Mouse (Mus musculus) intestine, embryonic 16.5 days (tissue): ENCODE data around the gene Olfr303. TPM values are rescaled to one million over a fixed set of nuclear protein-coding genes. Genes with fewer than 3 reads are reported as not detected.
"Not testable (repeated sequence)": the region's sequence is repeated elsewhere in the genome, so short reads cannot be mapped to it uniquely, and the experiment has no call there.

Source experiments
- ATAC-seq: fragments of 200-750 bp; cut with Nextera tagmentation; 2 replicates; pipeline ENCODE4 v1.8.0; 2017; ENCODE audit warnings: moderate TSS enrichment, moderate library complexity
- H3K27ac ChIP-seq: fragments of 300-500 bp; sonication (generic); 2 replicates; pipeline ENCODE4 v1.5.1; 2014; ENCODE audit warnings: mild to moderate bottlenecking, low read length
- H3K27me3 ChIP-seq: fragments of 300-500 bp; sonication (generic); replicated peaks from 2 replicates; pipeline ENCODE4 v1.6.1; 2014; ENCODE audit warnings: low read length, control low read depth, mixed read lengths; ENCODE audit not compliant: control insufficient read depth, insufficient read depth
- H3K36me3 ChIP-seq: fragments of 300-500 bp; sonication (generic); 2 replicates; pipeline ENCODE4 v1.6.1; 2014; ENCODE audit warnings: low read length, control low read depth; ENCODE audit not compliant: control insufficient read depth, insufficient read depth
- H3K4me1 ChIP-seq: fragments of 300-500 bp; sonication (generic); 2 replicates; pipeline ENCODE4 v1.6.1; 2014; ENCODE audit warnings: low read length, control low read depth, mixed read lengths; ENCODE audit not compliant: control insufficient read depth, insufficient read depth
- H3K4me2 ChIP-seq: fragments of 300-500 bp; sonication (generic); 2 replicates; pipeline ENCODE4 v1.6.1; 2014; ENCODE audit warnings: low read depth, low read length, control low read depth
- H3K4me3 ChIP-seq: fragments of 300-500 bp; sonication (generic); 2 replicates; pipeline ENCODE4 v1.5.1; 2014; ENCODE audit warnings: mild to moderate bottlenecking, low read length
- H3K9ac ChIP-seq: fragments of 300-500 bp; sonication (generic); 2 replicates; pipeline ENCODE4 v1.6.1; 2014; ENCODE audit warnings: low read depth, low read length
- H3K9me3 ChIP-seq: fragments of 300-500 bp; sonication (generic); 2 replicates; pipeline ENCODE4 v1.6.1; 2016; ENCODE audit warnings: low read length, control low read depth; ENCODE audit not compliant: control insufficient read depth
- WGBS: fragments of 180-500 bp; shearing (Covaris S2); extraction: QIAGEN DNeasy Blood & Tissue Kit; methylation state at CpG from one replicate; pipeline ENCODE4 v1.1.7; 2014; 5-methylcytosine and 5-hydroxymethylcytosine counted together
- polyA plus RNA-seq: library from polyadenylated mRNA; unstranded; fragments of >200 nt; fragmentation: Nextera tagmentation; extraction: Ambion mirVana; gene quantifications from 2 replicates; pipeline ENCODE4 v1.2.1, GENCODE M21; 2015

The Olfr303 gene
- polyA plus RNA-seq = not detected in 2 replicates

GRCm38 (mm10) chr7:86397689-86398088, at the start of gene Olfr303:
Olfr303 (minus strand) TSS chr7:86397789.
- no peaks in the 10 kb centered on the region for H3K36me3 ChIP-seq
- no peak for ATAC-seq
- H3K4me3 ChIP-seq = no peak within 1 kb of the TSS
- H3K27me3 ChIP-seq = no peaks in the 10 kb centered on the region
- H3K9me3 ChIP-seq = no peaks in the 10 kb centered on the region
- H3K4me2 ChIP-seq = no peak within 1 kb of the TSS
- H3K27ac ChIP-seq = no peak within 1 kb of the TSS
- no peaks in the 10 kb centered on the region for H3K4me1 ChIP-seq
- H3K9ac ChIP-seq = no peak within 1 kb of the TSS

- no peaks in the 10 kb centered on the region for H3K27me3 ChIP-seq
- no peak within 1 kb of the TSS for H3K4me3 ChIP-seq
- ATAC-seq = no peak
- no peaks in the 10 kb centered on the region for H3K4me1 ChIP-seq
- H3K9ac ChIP-seq = no peak within 1 kb of the TSS
- H3K9me3 ChIP-seq = no peaks in the 10 kb centered on the region
- no peaks in the 10 kb centered on the region for H3K36me3 ChIP-seq
- 83% methylated on average over 2 of the region's 2 CpGs for WGBS
- no peak within 1 kb of the TSS for H3K27ac ChIP-seq
- H3K4me2 ChIP-seq = no peak within 1 kb of the TSS
These were observed 6.0 kb upstream of the Olfr303 start, which contains the start of gene Olfr301 for GRCm38 (mm10) chr7:86403546-86403945. Olfr301 (plus strand) TSS chr7:86403846.

- H3K27me3 ChIP-seq = no peaks in the 10 kb centered on the region
- H3K4me1 ChIP-seq = no peaks in the 10 kb centered on the region
- no peak for ATAC-seq
- no peak within 1 kb of the TSS for H3K4me3 ChIP-seq
- 68% methylated on average over 1 of the region's 1 CpGs for WGBS
- no peak within 1 kb of the TSS for H3K9ac ChIP-seq
- no peaks in the 10 kb centered on the region for H3K36me3 ChIP-seq
- no peak within 1 kb of the TSS for H3K4me2 ChIP-seq
- H3K9me3 ChIP-seq = no peaks in the 10 kb centered on the region
- no peak within 1 kb of the TSS for H3K27ac ChIP-seq
These were observed 11.0 kb downstream of the Olfr303 start, which contains the start of gene Olfr304 for GRCm38 (mm10) chr7:86386558-86386957. Olfr304 (minus strand) TSS chr7:86386658.

DNA sequence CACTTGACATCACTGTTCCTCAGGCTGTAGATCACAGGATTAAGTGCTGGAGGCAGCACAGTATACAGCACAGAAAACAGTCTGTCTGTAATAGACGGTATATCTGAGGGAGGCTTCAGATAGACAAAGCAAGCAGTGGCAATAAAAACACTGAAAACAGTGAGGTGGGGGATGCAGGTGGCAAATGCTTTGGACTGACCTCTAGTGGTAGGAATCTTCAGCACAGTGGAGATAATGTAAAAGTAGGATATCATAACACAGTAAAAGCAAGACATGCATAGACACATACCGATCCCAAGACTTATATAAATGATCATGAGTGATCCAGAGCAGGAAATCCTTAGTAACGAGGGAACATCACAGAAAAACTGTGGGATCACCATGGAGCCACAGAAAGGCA, 11.8 kb downstream of the Olfr303 start:
- H3K27me3 ChIP-seq = no peaks in the 10 kb centered on the region
- H3K9me3 ChIP-seq = no peaks in the 10 kb centered on the region
- H3K27ac ChIP-seq = no peak overlapping the region
- no peak overlapping the region for H3K9ac ChIP-seq
- no peaks in the 10 kb centered on the region for H3K4me1 ChIP-seq
- 64% methylated on average over 3 of the region's 3 CpGs for WGBS
- no peak for ATAC-seq
- H3K4me2 ChIP-seq = no peak overlapping the region
- no peaks in the 10 kb centered on the region for H3K36me3 ChIP-seq
- no peak overlapping the region for H3K4me3 ChIP-seq

- H3K9me3 ChIP-seq = no peaks in the 10 kb centered on the region
- no peak for ATAC-seq
- H3K4me3 ChIP-seq = no peak within 1 kb of the TSS
- H3K4me2 ChIP-seq = no peak within 1 kb of the TSS
- H3K9ac ChIP-seq = no peak within 1 kb of the TSS
- no peak within 1 kb of the TSS for H3K27ac ChIP-seq
- H3K36me3 ChIP-seq = no peaks in the 10 kb centered on the region
- H3K27me3 ChIP-seq = no peaks in the 10 kb centered on the region
- 92% methylated on average over 1 of the region's 1 CpGs for WGBS
- no peaks in the 10 kb centered on the region for H3K4me1 ChIP-seq
These were observed 30.8 kb downstream of the Olfr303 start, which contains the start of gene Olfr305 for GRCm38 (mm10) chr7:86366828-86367227. Olfr305 (minus strand) TSS chr7:86366928.

DNA sequence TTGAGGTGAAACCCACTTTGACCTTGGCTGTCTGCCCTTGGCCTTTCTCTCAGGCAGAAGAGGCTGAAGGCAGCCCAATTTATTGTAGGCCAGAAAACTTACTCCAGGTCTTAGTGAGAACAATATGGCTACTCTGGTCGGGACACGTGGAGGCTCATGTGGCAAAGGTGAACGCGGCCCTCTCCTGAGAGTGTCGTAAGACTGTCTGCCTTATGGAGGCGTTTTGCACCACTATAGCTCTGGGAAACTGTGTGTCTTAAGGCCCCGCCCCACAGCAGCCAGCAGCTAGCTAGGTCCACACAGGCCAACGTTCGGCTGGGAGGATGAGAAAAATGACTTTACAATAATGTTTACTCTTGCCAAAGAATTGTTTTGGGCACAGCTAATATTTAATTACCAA, 51.3 kb downstream of the Olfr303 start:
- not testable (repeated sequence) for H3K4me2 ChIP-seq, ATAC-seq, H3K4me3 ChIP-seq, H3K4me1 ChIP-seq, H3K27ac ChIP-seq, H3K9me3 ChIP-seq, H3K9ac ChIP-seq, H3K36me3 ChIP-seq, H3K27me3 ChIP-seq
- 86% methylated on average over 9 of the region's 9 CpGs for WGBS

DNA sequence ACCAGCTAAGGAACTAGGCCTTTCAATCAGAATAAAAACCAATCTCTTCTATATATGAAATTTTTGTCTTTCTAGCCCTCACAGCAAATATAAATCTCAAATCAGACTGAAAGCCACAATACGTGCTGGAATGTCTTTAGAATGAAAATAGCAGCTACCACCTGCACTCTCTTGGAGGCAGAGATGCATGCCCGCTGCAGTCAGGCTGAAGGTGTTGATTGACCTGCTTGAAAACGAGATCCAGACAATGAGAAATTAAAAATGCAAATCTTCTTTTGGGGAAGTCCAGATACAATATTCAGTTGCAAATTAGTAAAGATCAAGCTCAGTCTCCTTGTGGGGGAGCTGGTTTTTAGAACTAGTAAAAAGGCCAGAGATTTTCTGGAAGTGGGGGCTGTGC, 53.3 kb downstream of the Olfr303 start:
- no peaks in the 10 kb centered on the region; the same call in 1 of the 2 replicates for H3K9me3 ChIP-seq
- no peak overlapping the region for H3K4me3 ChIP-seq
- no peak for ATAC-seq
- H3K27ac ChIP-seq = no peak overlapping the region
- H3K4me2 ChIP-seq = no peak overlapping the region
- no peaks in the 10 kb centered on the region for H3K36me3 ChIP-seq
- H3K4me1 ChIP-seq = no peaks in the 10 kb centered on the region
- 75% methylated on average over 3 of the region's 3 CpGs for WGBS
- H3K9ac ChIP-seq = no peak overlapping the region
- no peaks in the 10 kb centered on the region for H3K27me3 ChIP-seq

DNA sequence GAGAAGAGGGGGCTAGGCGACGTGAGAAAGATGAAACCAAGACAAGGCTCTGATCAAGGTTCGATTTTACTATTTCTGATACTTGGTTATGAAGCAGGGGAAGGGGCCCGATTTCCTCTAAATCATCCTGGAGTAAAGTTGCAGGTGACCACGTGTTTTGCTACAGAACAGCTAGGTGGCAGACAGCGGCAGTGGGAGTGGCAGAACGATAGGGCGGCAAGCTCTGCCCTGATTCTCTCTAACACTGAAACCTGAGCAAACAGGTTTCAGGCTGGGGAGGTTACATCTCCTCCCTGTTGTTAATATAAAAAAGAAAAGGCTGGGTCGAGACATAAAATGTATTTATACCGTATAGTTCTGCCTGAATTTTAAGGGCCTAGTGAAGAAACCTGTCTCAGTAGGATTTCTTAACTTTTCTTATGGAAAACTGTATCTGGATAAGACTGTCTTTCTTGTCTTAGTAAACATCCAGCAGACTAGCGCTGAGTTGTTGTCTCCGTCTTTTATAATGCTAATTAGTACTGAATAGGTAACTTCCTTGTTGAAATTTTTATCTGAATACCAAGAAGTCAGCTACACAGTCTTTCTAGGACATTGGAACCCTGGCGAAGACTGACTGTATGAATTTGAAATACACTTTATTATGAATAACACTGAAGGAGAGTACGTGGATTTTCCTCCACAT, 54.6 kb downstream of the Olfr303 start:
- 70% methylated on average over 14 of the region's 14 CpGs for WGBS

More for the DNA sequence above, 54.6 kb downstream of the Olfr303 start:
- Histone ChIP-seq H3K9me3 (no peaks in the 10 kb centered on the region), H3K4me1 (no peaks in the 10 kb centered on the region), H3K27me3 (no peaks in the 10 kb centered on the region), H3K27ac (no peak overlapping the region), H3K9ac (no peak overlapping the region), H3K4me3 (no peak overlapping the region), H3K36me3 (no peaks in the 10 kb centered on the region), H3K4me2 (no peak overlapping the region)
- peak; percentile 58; the same call in 1 of the 2 replicates for ATAC-seq
